Mouse (Mus musculus) limb, embryonic 14.5 days (tissue): ENCODE measurements at regions not wholly inside any gene's neighbourhood (a gene's known extent, or its start where the extent isn't known, plus 50 kb on each side); places are given as distances from the start of the nearest gene placed in this dataset.

Source experiments
- ATAC-seq: fragments of 200-750 bp; cut with Nextera tagmentation; 2 replicates; pipeline ENCODE4 v1.8.0; 2017; ENCODE audit warnings: low read depth, moderate number of reproducible peaks, moderate TSS enrichment; ENCODE audit not compliant: low FRiP score
- DNase-seq: peaks from one replicate; pipeline ENCODE4 v3.0.0-alpha.2; 2015; ENCODE audit warnings: low spot score
- H3K27ac ChIP-seq: fragments of 300-500 bp; sonication (generic); replicated peaks from 2 replicates; pipeline ENCODE4 v1.5.1; 2014; ENCODE audit warnings: low read depth, mild to moderate bottlenecking, low read length, moderate library complexity, mixed read lengths
- H3K27me3 ChIP-seq: fragments of 300-500 bp; sonication (generic); 2 replicates; pipeline ENCODE4 v1.6.1; 2014; ENCODE audit warnings: low read length, mixed read lengths; ENCODE audit not compliant: control insufficient read depth, insufficient read depth
- H3K36me3 ChIP-seq: fragments of 300-500 bp; sonication (generic); 2 replicates; pipeline ENCODE4 v1.6.1; 2014; ENCODE audit warnings: mild to moderate bottlenecking, low read length, moderate library complexity, mixed read lengths; ENCODE audit not compliant: control insufficient read depth, insufficient read depth
- H3K4me1 ChIP-seq: fragments of 300-500 bp; sonication (generic); 2 replicates; pipeline ENCODE4 v1.6.1; 2014; ENCODE audit warnings: antibody characterized with exemption, low read length, mixed read lengths; ENCODE audit not compliant: control insufficient read depth, insufficient read depth
- H3K4me2 ChIP-seq: fragments of 300-500 bp; sonication (generic); replicated peaks from 2 replicates; pipeline ENCODE4 v1.6.1; 2014; ENCODE audit warnings: low read depth, mild to moderate bottlenecking, low read length, moderate library complexity; ENCODE audit not compliant: severe bottlenecking
- H3K4me3 ChIP-seq: fragments of 300-500 bp; sonication (generic); replicated peaks from 2 replicates; pipeline ENCODE4 v1.5.1; 2014; ENCODE audit warnings: low read length
- H3K9ac ChIP-seq: fragments of 300-500 bp; sonication (generic); 2 replicates; pipeline ENCODE4 v1.6.1; 2014; ENCODE audit warnings: mild to moderate bottlenecking, low read depth, low read length, moderate library complexity; ENCODE audit not compliant: severe bottlenecking
- H3K9me3 ChIP-seq: fragments of 300-500 bp; sonication (generic); 2 replicates; pipeline ENCODE4 v1.6.1; 2016; ENCODE audit warnings: low read length; ENCODE audit not compliant: control insufficient read depth
- POLR2A ChIP-seq: fragments of 200-500 bp; IDR thresholded peaks from 2 replicates; pipeline ENCODE4 v1.8.0; 2012; ENCODE audit warnings: inconsistent platforms, mild to moderate bottlenecking, moderate library complexity, borderline replicate concordance; ENCODE audit not compliant: insufficient read depth, insufficient read length; ENCODE audit errors: extremely low read depth
- WGBS: fragments of 180-500 bp; shearing (Covaris S2); extraction: QIAGEN DNeasy Blood & Tissue Kit; methylation state at CpG from one replicate; pipeline ENCODE4 v1.1.7; 2014; 5-methylcytosine and 5-hydroxymethylcytosine counted together

- WGBS: 79% methylated on average over 3 of the region's 3 CpGs
- Histone ChIP-seq H3K9ac (no peak overlapping the region), H3K27me3 (no peaks in the 10 kb centered on the region), H3K4me3 (no peak overlapping the region), H3K27ac (no peak overlapping the region), H3K4me2 (no peak overlapping the region), H3K36me3 (no peaks in the 10 kb centered on the region), H3K4me1 (no peaks in the 10 kb centered on the region), H3K9me3 (no peaks in the 10 kb centered on the region)
- TF ChIP-seq POLR2A: no peak
- DNase-seq (no peak), ATAC-seq (no peak)
Observed at GRCm38 (mm10) chr16:74500687-74501086, 89.1 kb upstream of the Robo2 start.

- H3K36me3 ChIP-seq: no peaks in the 10 kb centered on the region
- no peak for TF ChIP-seq POLR2A
- no peaks in the 10 kb centered on the region for H3K9me3 ChIP-seq
- DNase-seq: no peak
- no peak overlapping the region for H3K4me2 ChIP-seq
- no peak overlapping the region for H3K9ac ChIP-seq
- 56% methylated on average over 6 of the region's 6 CpGs for WGBS
- no peak overlapping the region for H3K27ac ChIP-seq
- ATAC-seq: no peak
- H3K27me3 ChIP-seq: no peaks in the 10 kb centered on the region
- peaks cover 4% of the 10 kb centered on the region; the same call in 1 of the 2 replicates for H3K4me1 ChIP-seq
- H3K4me3 ChIP-seq: no peak overlapping the region
Observed at GRCm38 (mm10) chr16:74467745-74468420, 56.3 kb upstream of the Robo2 start.

GRCm38 (mm10) chr16:74467159-74467558 lies 55.5 kb upstream of the Robo2 start:
- ATAC-seq: no peak
- TF ChIP-seq POLR2A: no peak
- no peaks in the 10 kb centered on the region for H3K9me3 ChIP-seq
- no peaks in the 10 kb centered on the region for H3K27me3 ChIP-seq
- H3K36me3 ChIP-seq: no peaks in the 10 kb centered on the region
- no peak for DNase-seq
- no peak overlapping the region for H3K27ac ChIP-seq
- peaks cover 4% of the 10 kb centered on the region; the same call in 1 of the 2 replicates for H3K4me1 ChIP-seq
- no peak overlapping the region for H3K4me2 ChIP-seq
- H3K9ac ChIP-seq: no peak overlapping the region
- no peak overlapping the region for H3K4me3 ChIP-seq
- 68% methylated on average over 7 of the region's 7 CpGs for WGBS

- Histone ChIP-seq H3K4me1 (peaks cover 4% of the 10 kb centered on the region; the same call in 1 of the 2 replicates), H3K36me3 (no peaks in the 10 kb centered on the region), H3K27me3 (no peaks in the 10 kb centered on the region), H3K9ac (no peak overlapping the region), H3K4me3 (no peak overlapping the region), H3K9me3 (no peaks in the 10 kb centered on the region), H3K4me2 (no peak overlapping the region), H3K27ac (no peak overlapping the region)
- no peak for TF ChIP-seq POLR2A
- no peak for DNase-seq
- 16% methylated on average over 2 of the region's 2 CpGs for WGBS
- no peak for ATAC-seq
Observed at GRCm38 (mm10) chr16:74464835-74465234, 53.2 kb upstream of the Robo2 start.

GRCm38 (mm10) chr16:74464290-74464689 lies 52.7 kb upstream of the Robo2 start:
- no peak overlapping the region for H3K4me3 ChIP-seq
- 36% methylated on average over 6 of the region's 6 CpGs for WGBS
- H3K9ac ChIP-seq: no peak overlapping the region
- no peak for TF ChIP-seq POLR2A
- ATAC-seq (no peak), DNase-seq (no peak)
- H3K36me3 ChIP-seq: no peaks in the 10 kb centered on the region
- H3K9me3 ChIP-seq: no peaks in the 10 kb centered on the region
- no peak overlapping the region for H3K4me2 ChIP-seq
- peaks cover 4% of the 10 kb centered on the region; the same call in 1 of the 2 replicates for H3K4me1 ChIP-seq
- H3K27me3 ChIP-seq: no peaks in the 10 kb centered on the region
- H3K27ac ChIP-seq: no peak overlapping the region
